Mouse (Mus musculus): ENCODE results near the gene Kmt2e. TPM values are rescaled to one million over a fixed set of nuclear protein-coding genes. Genes with fewer than 3 reads are reported as not detected.

Gene Kmt2e
- polyA plus RNA-seq, 2 experiments: 8.0 to 24.7 TPM

- H3K27ac ChIP-seq: no peak overlapping the region
- peaks cover 50% of the 10 kb centered on the region for H3K36me3 ChIP-seq (replicated peaks; ENCODE audit: control insufficient read depth, insufficient read depth, low read depth)
- ATAC-seq (ENCODE audit: insufficient read depth) (peak; percentile 21; the same call in 1 of the 2 replicates), DNase-seq (ENCODE audit: low read depth in 3 of 3, low spot score in 3 of 3) (no peak)
- no peak overlapping the region for H3K4me2 ChIP-seq (ENCODE audit: low read depth)
- H3K4me3 ChIP-seq (ENCODE audit: insufficient read depth in 1 of 2, low read depth in 2 of 2, low read length in 2 of 2): no peak overlapping the region
- TF ChIP-seq CTCF (IDR thresholded peaks at IDR 0.05; ENCODE audit: low read depth) (no peak), EP300 (IDR thresholded peaks at IDR 0.05; ENCODE audit: low read depth) (no peak)
- 79% methylated on average over 13 of the region's 13 CpGs for WGBS (ENCODE audit: insufficient replicate concordance)
- H3K9ac ChIP-seq (replicated peaks): no peak overlapping the region
- H3K9me3 ChIP-seq (ENCODE audit: control insufficient read depth, low read length): no peaks in the 10 kb centered on the region
- no peaks in the 10 kb centered on the region for H3K27me3 ChIP-seq (ENCODE audit: control insufficient read depth, insufficient read depth, low read length)
- no peaks in the 10 kb centered on the region for H3K4me1 ChIP-seq (replicated peaks; ENCODE audit: control insufficient read depth in 2 of 2, insufficient read depth in 2 of 2, low read length in 1 of 2)
Observed at GRCm38 (mm10) chr5:23502317-23502937, 68.2 kb downstream of the Kmt2e start.

GRCm38 (mm10) chr5:23505578-23505977 is 71.3 kb downstream of the Kmt2e start:
- H3K9me3 ChIP-seq (ENCODE audit: control insufficient read depth, low read length): no peaks in the 10 kb centered on the region
- H3K27me3 ChIP-seq (ENCODE audit: control insufficient read depth, insufficient read depth, low read length): no peaks in the 10 kb centered on the region
- no peak for DNase-seq (ENCODE audit: low read depth in 3 of 3, low spot score in 3 of 3)
- H3K4me3 ChIP-seq (ENCODE audit: insufficient read depth in 1 of 2, low read depth in 2 of 2, low read length in 2 of 2): no peak overlapping the region
- no peak overlapping the region for H3K27ac ChIP-seq
- 66% methylated on average over 3 of the region's 3 CpGs for WGBS (ENCODE audit: insufficient replicate concordance)
- H3K4me1 ChIP-seq (replicated peaks; ENCODE audit: control insufficient read depth in 2 of 2, insufficient read depth in 2 of 2, low read length in 1 of 2): no peaks in the 10 kb centered on the region
- TF ChIP-seq CTCF (IDR thresholded peaks at IDR 0.05; ENCODE audit: low read depth) (no peak), EP300 (IDR thresholded peaks at IDR 0.05; ENCODE audit: low read depth) (no peak)
- peaks cover 26% of the 10 kb centered on the region for H3K36me3 ChIP-seq (replicated peaks; ENCODE audit: control insufficient read depth, insufficient read depth, low read depth)
- ATAC-seq (ENCODE audit: insufficient read depth): no peak
- H3K4me2 ChIP-seq (ENCODE audit: low read depth): no peak overlapping the region
- H3K9ac ChIP-seq (replicated peaks): no peak overlapping the region

GRCm38 (mm10) chr5:23507210-23507609 is 73.0 kb downstream of the Kmt2e start:
- 72% methylated on average over 4 of the region's 4 CpGs for WGBS (ENCODE audit: insufficient replicate concordance)
- H3K9ac ChIP-seq (replicated peaks): no peak overlapping the region
- TF ChIP-seq EP300 (IDR thresholded peaks at IDR 0.05; ENCODE audit: low read depth) (no peak), CTCF (IDR thresholded peaks at IDR 0.05; ENCODE audit: low read depth) (no peak)
- ATAC-seq (ENCODE audit: insufficient read depth): no peak
- H3K36me3 ChIP-seq (replicated peaks; ENCODE audit: control insufficient read depth, insufficient read depth, low read depth): peaks cover 9% of the 10 kb centered on the region
- H3K4me1 ChIP-seq (replicated peaks; ENCODE audit: control insufficient read depth in 2 of 2, insufficient read depth in 2 of 2, low read length in 1 of 2): no peaks in the 10 kb centered on the region
- no peaks in the 10 kb centered on the region for H3K27me3 ChIP-seq (ENCODE audit: control insufficient read depth, insufficient read depth, low read length)
- no peak for DNase-seq (ENCODE audit: low read depth in 3 of 3, low spot score in 3 of 3)
- H3K4me3 ChIP-seq (ENCODE audit: insufficient read depth in 1 of 2, low read depth in 2 of 2, low read length in 2 of 2): no peak overlapping the region
- H3K27ac ChIP-seq: no peak overlapping the region
- no peaks in the 10 kb centered on the region for H3K9me3 ChIP-seq (ENCODE audit: control insufficient read depth, low read length)
- H3K4me2 ChIP-seq (ENCODE audit: low read depth): no peak overlapping the region

GRCm38 (mm10) chr5:23508630-23509029 is 74.4 kb downstream of the Kmt2e start:
- H3K36me3 ChIP-seq (replicated peaks; ENCODE audit: control insufficient read depth, insufficient read depth, low read depth): no peaks in the 10 kb centered on the region; the same call in none of the 2 replicates
- WGBS (ENCODE audit: insufficient replicate concordance): 84% methylated on average over 6 of the region's 6 CpGs
- no peak for DNase-seq (ENCODE audit: low read depth in 3 of 3, low spot score in 3 of 3)

GRCm38 (mm10) chr5:23511456-23511855 is 77.2 kb downstream of the Kmt2e start:
- H3K36me3 ChIP-seq (replicated peaks; ENCODE audit: control insufficient read depth, insufficient read depth, low read depth): no peaks in the 10 kb centered on the region
- no peak overlapping the region for H3K9ac ChIP-seq (replicated peaks)
- no peak for ATAC-seq (ENCODE audit: insufficient read depth)
- no peaks in the 10 kb centered on the region for H3K4me1 ChIP-seq (replicated peaks; ENCODE audit: control insufficient read depth in 2 of 2, insufficient read depth in 2 of 2, low read length in 1 of 2)
- H3K9me3 ChIP-seq (ENCODE audit: control insufficient read depth, low read length): no peaks in the 10 kb centered on the region
- 84% methylated on average over 5 of the region's 5 CpGs for WGBS (ENCODE audit: insufficient replicate concordance)
- no peak overlapping the region for H3K4me2 ChIP-seq (ENCODE audit: low read depth)
- TF ChIP-seq EP300 (IDR thresholded peaks at IDR 0.05; ENCODE audit: low read depth) (no peak), CTCF (IDR thresholded peaks at IDR 0.05; ENCODE audit: low read depth) (no peak)
- no peaks in the 10 kb centered on the region for H3K27me3 ChIP-seq (ENCODE audit: control insufficient read depth, insufficient read depth, low read length)
- DNase-seq (ENCODE audit: low read depth in 3 of 3, low spot score in 3 of 3): no peak
- H3K4me3 ChIP-seq (ENCODE audit: insufficient read depth in 1 of 2, low read depth in 2 of 2, low read length in 2 of 2): no peak overlapping the region
- H3K27ac ChIP-seq: no peak overlapping the region

More at GRCm38 (mm10) chr5:23508630-23509029, 74.4 kb downstream of the Kmt2e start:
- no peak overlapping the region for H3K4me3 ChIP-seq (ENCODE audit: insufficient read depth in 1 of 2, low read depth in 2 of 2, low read length in 2 of 2)
- H3K4me2 ChIP-seq (ENCODE audit: low read depth): no peak overlapping the region
- ATAC-seq (ENCODE audit: insufficient read depth): no peak
- no peaks in the 10 kb centered on the region for H3K9me3 ChIP-seq (ENCODE audit: control insufficient read depth, low read length)
- H3K27me3 ChIP-seq (ENCODE audit: control insufficient read depth, insufficient read depth, low read length): no peaks in the 10 kb centered on the region
- TF ChIP-seq EP300 (IDR thresholded peaks at IDR 0.05; ENCODE audit: low read depth): no peak
- no peak for TF ChIP-seq CTCF (IDR thresholded peaks at IDR 0.05; ENCODE audit: low read depth)
- H3K4me1 ChIP-seq (replicated peaks; ENCODE audit: control insufficient read depth in 2 of 2, insufficient read depth in 2 of 2, low read length in 1 of 2): no peaks in the 10 kb centered on the region
- no peak overlapping the region for H3K27ac ChIP-seq
- no peak overlapping the region for H3K9ac ChIP-seq (replicated peaks)
